Mouse (Mus musculus) stomach, postnatal 0 days (tissue): ENCODE data around the gene Wdr25.

Experiments used
- CTCF ChIP-seq: IDR thresholded peaks from 2 replicates; pipeline ENCODE4 v1.5.1; 2016; ENCODE audit warnings: antibody characterized with exemption, low read depth, mild to moderate bottlenecking, moderate library complexity
- EP300 ChIP-seq: optimal IDR thresholded peaks from 2 replicates; pipeline ENCODE3; 2016; ENCODE audit warnings: antibody characterized with exemption

DNA sequence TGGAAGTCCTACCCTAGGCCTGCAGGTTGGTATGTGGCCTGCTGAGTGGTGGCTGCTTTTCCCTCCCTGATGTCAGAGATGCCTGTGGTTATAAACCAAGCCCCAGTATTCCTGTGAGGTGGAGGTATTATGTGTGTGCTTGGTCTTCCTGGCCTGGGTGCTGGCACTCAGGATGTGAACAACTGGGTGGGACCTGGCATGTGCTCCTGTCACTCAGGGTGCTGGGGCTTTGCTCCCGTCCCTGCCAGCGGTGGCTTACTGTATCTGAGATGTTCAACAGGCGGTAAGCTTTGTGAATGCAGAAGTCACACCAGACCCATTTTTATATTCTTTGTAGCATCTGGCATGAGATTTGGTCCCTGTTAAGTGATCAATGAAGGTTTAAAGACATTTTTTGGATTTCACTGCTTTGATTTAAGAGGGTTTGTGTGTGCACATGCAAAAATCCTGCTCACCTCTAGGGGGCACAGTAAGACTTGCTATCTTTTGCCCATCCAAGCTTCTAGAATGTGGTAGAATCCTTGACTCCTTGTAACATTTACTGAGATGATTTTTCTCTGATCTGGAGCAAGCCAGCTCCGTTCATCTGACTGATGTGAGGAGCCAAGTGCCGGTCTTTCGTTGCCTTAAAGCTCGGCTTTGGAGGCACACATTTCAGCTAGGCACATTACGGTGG is 10.3 kb downstream of the Wdr25 start:
- TF ChIP-seq CTCF (peak; percentile 88), EP300 (no peak)
